Mouse (Mus musculus): Measurements from ENCODE around the gene Trappc3l. TPM values are rescaled to one million over a fixed set of nuclear protein-coding genes. Genes with fewer than 3 reads are reported as not detected.

Trappc3l gene
- polyA plus RNA-seq, 1 experiment from 2014 or later, result not detected

DNA sequence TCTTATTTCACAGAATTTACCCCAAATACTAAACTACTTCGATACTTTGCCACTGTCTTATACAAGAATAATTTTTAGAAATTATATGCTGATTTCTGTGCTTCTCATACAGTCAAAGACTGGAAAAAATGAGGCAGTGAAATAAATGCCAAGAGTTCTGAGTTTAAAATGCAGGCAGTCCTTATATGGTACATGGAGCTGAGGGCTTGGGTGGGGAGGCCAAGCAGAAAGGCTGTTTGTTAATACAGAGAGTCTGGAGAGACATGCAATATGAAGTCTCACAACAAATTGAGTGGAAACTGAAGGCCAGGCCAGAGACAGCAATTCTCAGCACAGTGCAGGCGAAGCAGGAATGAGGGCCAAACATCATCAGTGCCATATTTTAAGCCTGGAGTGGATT is 51.1 kb downstream of the Trappc3l start:
- Histone ChIP-seq H3K4me3 (replicated peaks; ENCODE audit: low read length) (no peak overlapping the region), H3K9ac (ENCODE audit: low read length) (no peak overlapping the region), H3K9me3 (replicated peaks; ENCODE audit: control insufficient read depth, low read length) (no peaks in the 10 kb centered on the region), H3K36me3 (ENCODE audit: control insufficient read depth, insufficient read depth, low read length) (no peaks in the 10 kb centered on the region), H3K4me2 (ENCODE audit: low read depth, low read length) (no peak overlapping the region), H3K4me1 (ENCODE audit: control insufficient read depth, insufficient read depth, low read length) (no peaks in the 10 kb centered on the region), H3K27me3 (ENCODE audit: control insufficient read depth, insufficient read depth, low read length) (no peaks in the 10 kb centered on the region), H3K27ac (ENCODE audit: low read length) (no peak overlapping the region)
- 69% methylated on average over 2 of the region's 2 CpGs for WGBS
- no peak for ATAC-seq (ENCODE audit: insufficient read depth, low FRiP score)

DNA sequence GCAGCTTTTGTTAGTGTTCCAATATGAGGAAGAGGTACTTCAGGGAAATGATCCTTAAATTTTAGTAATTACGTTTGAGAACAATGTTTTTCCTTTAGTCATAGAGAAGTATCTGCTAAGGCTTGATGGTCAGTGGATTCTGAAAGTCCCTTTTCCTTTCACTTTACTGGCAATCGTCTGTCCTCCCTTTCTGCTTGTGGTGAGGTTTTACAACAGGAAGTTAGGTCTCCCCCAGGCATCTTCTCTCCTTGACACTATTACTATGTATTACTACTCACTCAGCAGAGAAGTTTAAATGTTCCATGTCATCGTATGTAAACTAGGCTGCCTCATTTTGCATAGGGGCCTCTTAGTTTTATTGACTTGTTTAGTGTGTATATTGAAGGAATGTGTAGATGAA is 52.1 kb downstream of the Trappc3l start:
- Histone ChIP-seq H3K27ac (ENCODE audit: low read length) (no peak overlapping the region), H3K4me1 (ENCODE audit: control insufficient read depth, insufficient read depth, low read length) (no peaks in the 10 kb centered on the region), H3K36me3 (ENCODE audit: control insufficient read depth, insufficient read depth, low read length) (no peaks in the 10 kb centered on the region), H3K9me3 (replicated peaks; ENCODE audit: control insufficient read depth, low read length) (no peaks in the 10 kb centered on the region), H3K4me3 (replicated peaks; ENCODE audit: low read length) (no peak overlapping the region), H3K27me3 (ENCODE audit: control insufficient read depth, insufficient read depth, low read length) (no peaks in the 10 kb centered on the region), H3K9ac (ENCODE audit: low read length) (no peak overlapping the region), H3K4me2 (ENCODE audit: low read depth, low read length) (no peak overlapping the region)
- WGBS, result 58% methylated on average over 3 of the region's 3 CpGs
- no peak for ATAC-seq (ENCODE audit: insufficient read depth, low FRiP score)

DNA sequence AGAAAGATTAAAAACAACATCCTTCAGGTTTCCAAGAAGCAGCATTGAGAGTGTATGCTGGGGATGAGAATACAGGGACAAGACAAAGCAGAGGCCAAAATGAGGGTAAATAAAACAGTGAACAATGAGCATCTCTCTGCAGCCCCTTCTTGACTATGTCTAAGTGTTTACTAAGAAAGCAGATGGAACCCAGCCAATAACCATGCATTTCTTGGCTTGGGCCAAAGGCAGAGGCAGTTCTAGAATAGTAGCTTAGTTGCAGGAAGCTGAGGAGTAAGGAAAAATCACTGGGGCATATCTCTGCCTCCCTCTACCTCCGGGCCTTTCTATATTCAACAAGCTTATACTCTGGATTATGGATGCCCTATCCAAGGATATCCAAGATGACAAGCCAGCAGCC is 53.1 kb downstream of the Trappc3l start:
- no peaks in the 10 kb centered on the region for H3K4me1 ChIP-seq (ENCODE audit: control insufficient read depth, insufficient read depth, low read length)
- H3K9ac ChIP-seq (ENCODE audit: low read length), result no peak overlapping the region
- no peaks in the 10 kb centered on the region for H3K36me3 ChIP-seq (ENCODE audit: control insufficient read depth, insufficient read depth, low read length)
- no peaks in the 10 kb centered on the region for H3K9me3 ChIP-seq (replicated peaks; ENCODE audit: control insufficient read depth, low read length)
- WGBS, result 83% methylated on average over 1 of the region's 1 CpGs
- no peak overlapping the region for H3K4me2 ChIP-seq (ENCODE audit: low read depth, low read length)
- no peak overlapping the region for H3K4me3 ChIP-seq (replicated peaks; ENCODE audit: low read length)
- no peak overlapping the region for H3K27ac ChIP-seq (ENCODE audit: low read length)
- no peak for ATAC-seq (ENCODE audit: insufficient read depth, low FRiP score)
- no peaks in the 10 kb centered on the region for H3K27me3 ChIP-seq (ENCODE audit: control insufficient read depth, insufficient read depth, low read length)

DNA sequence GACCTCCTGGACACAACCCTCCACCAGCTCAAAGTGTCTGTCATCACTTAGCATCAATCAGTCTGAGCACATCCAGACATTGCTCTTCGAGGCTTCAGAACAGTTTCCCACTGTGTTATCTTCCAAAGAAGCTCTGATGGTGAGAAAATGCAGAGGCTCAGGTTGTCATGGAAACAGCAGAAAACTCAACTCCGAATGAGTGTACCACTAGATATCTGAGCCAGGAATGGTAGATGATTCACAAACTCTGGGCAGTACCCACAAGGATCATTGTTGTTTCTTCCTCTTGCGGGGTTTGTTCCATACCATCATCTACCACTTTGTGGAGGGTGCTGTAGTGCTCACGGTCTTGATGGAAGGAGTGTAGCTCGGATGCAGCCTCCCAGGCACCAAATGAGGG is 54.5 kb downstream of the Trappc3l start:
- no peak overlapping the region for H3K4me3 ChIP-seq (replicated peaks; ENCODE audit: low read length)
- no peak overlapping the region for H3K4me2 ChIP-seq (ENCODE audit: low read depth, low read length)
- H3K36me3 ChIP-seq (ENCODE audit: control insufficient read depth, insufficient read depth, low read length), result no peaks in the 10 kb centered on the region
- H3K9me3 ChIP-seq (replicated peaks; ENCODE audit: control insufficient read depth, low read length), result no peaks in the 10 kb centered on the region
- H3K4me1 ChIP-seq (ENCODE audit: control insufficient read depth, insufficient read depth, low read length), result no peaks in the 10 kb centered on the region
- no peaks in the 10 kb centered on the region for H3K27me3 ChIP-seq (ENCODE audit: control insufficient read depth, insufficient read depth, low read length)
- 63% methylated on average over 5 of the region's 5 CpGs for WGBS
- H3K27ac ChIP-seq (ENCODE audit: low read length), result no peak overlapping the region
- H3K9ac ChIP-seq (ENCODE audit: low read length), result no peak overlapping the region
- no peak for ATAC-seq (ENCODE audit: insufficient read depth, low FRiP score)

DNA sequence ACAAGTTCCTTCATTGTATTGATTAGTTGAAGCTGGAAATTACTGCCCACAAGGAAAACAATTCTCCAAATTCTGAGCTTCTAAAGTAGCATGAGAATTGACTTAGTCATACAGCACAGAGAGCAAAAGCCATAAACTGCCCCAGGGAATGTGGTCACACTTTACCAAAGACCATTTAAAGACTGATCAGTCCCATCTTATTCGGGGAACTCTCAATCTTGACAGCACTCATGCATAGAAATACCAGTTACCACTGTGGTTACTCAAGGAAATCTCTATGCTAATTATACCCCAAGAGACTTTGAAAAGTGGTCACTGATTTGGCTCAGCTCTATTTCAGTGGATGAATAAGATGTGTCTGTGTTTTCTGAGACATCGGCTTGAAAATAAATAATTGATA is 57.8 kb downstream of the Trappc3l start:
- H3K36me3 ChIP-seq (ENCODE audit: control insufficient read depth, insufficient read depth, low read length), result no peaks in the 10 kb centered on the region
- H3K4me1 ChIP-seq (ENCODE audit: control insufficient read depth, insufficient read depth, low read length), result no peaks in the 10 kb centered on the region
- H3K9ac ChIP-seq (ENCODE audit: low read length), result no peak overlapping the region
- 89% methylated on average over 2 of the region's 2 CpGs for WGBS
- no peak overlapping the region for H3K27ac ChIP-seq (ENCODE audit: low read length)
- peak overlapping the region; percentile 49; the same call in 1 of the 2 replicates for H3K4me2 ChIP-seq (ENCODE audit: low read depth, low read length)
- H3K9me3 ChIP-seq (replicated peaks; ENCODE audit: control insufficient read depth, low read length), result no peaks in the 10 kb centered on the region
- no peaks in the 10 kb centered on the region for H3K27me3 ChIP-seq (ENCODE audit: control insufficient read depth, insufficient read depth, low read length)
- H3K4me3 ChIP-seq (replicated peaks; ENCODE audit: low read length), result no peak overlapping the region
- no peak for ATAC-seq (ENCODE audit: insufficient read depth, low FRiP score)

DNA sequence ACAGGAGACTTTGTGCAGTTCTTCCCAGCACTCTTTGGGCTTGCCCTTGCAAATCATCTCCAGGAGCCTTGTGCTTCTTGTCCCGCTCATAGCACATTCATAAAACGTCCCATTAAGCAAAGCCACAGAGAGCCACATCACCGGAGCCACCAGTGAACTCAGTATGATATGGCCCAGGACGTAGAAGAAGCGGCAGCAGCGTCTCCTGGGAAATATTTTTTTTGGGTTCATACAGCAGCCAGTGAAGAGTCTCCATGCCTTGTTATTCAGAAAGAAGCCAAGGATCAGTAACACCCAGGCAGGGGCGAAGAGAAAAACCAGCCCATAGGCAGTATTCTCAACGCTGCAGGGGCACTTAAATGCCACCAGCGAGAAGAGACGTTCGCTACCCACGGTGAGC is 58.6 kb downstream of the Trappc3l start:
- Histone ChIP-seq H3K4me3 (replicated peaks; ENCODE audit: low read length) (peak overlapping the region; percentile 36), H3K36me3 (ENCODE audit: control insufficient read depth, insufficient read depth, low read length) (no peaks in the 10 kb centered on the region), H3K4me1 (ENCODE audit: control insufficient read depth, insufficient read depth, low read length) (no peaks in the 10 kb centered on the region), H3K27ac (ENCODE audit: low read length) (peak overlapping the region; percentile 27; the same call in 1 of the 2 replicates), H3K9ac (ENCODE audit: low read length) (peak overlapping the region; percentile 60), H3K9me3 (replicated peaks; ENCODE audit: control insufficient read depth, low read length) (no peaks in the 10 kb centered on the region), H3K4me2 (ENCODE audit: low read depth, low read length) (peak overlapping the region; percentile 49), H3K27me3 (ENCODE audit: control insufficient read depth, insufficient read depth, low read length) (no peaks in the 10 kb centered on the region)
- 45% methylated on average over 12 of the region's 12 CpGs for WGBS
- 0 out of 2 replicates have a peak, but pooled peaks have one; percentile 25 for ATAC-seq (ENCODE audit: insufficient read depth, low FRiP score)

DNA sequence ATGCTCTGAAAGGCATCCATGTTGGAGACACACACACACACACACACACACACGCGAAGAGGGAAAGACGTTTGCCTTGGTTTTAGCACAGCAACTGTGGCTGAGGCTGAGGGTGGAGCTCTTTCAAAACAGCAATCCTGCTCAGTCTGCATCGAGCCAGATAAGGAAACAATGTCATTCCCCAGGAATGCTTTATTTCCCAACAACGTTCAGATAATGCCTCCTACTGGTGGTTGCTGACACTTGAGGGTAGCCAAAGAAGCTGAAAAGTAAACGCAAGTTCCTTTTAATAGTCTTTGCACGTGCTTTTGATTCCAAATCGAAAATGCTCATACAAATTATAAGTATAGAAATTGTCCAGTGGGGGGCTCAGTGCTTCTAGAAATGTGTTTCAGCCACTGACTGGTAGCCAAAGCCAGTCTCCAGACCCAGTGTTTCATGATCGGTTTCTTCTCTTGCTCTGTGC is 59.1 kb downstream of the Trappc3l start, which contains the start of gene Calhm5:
Gene Calhm5 (minus strand): TSS at position 102 of the 466 bp plus-strand sequence.
- H3K36me3 ChIP-seq (ENCODE audit: control insufficient read depth, insufficient read depth, low read length), result no peaks in the 10 kb centered on the region
- no peaks in the 10 kb centered on the region for H3K4me1 ChIP-seq (ENCODE audit: control insufficient read depth, insufficient read depth, low read length)
- no peaks in the 10 kb centered on the region for H3K27me3 ChIP-seq (ENCODE audit: control insufficient read depth, insufficient read depth, low read length)
- H3K27ac ChIP-seq (ENCODE audit: low read length), result peak within 1 kb of the TSS; percentile 27; the same call in 1 of the 2 replicates
- H3K4me3 ChIP-seq (replicated peaks; ENCODE audit: low read length), result peak within 1 kb of the TSS; percentile 36
- peak; percentile 90 for ATAC-seq (ENCODE audit: insufficient read depth, low FRiP score)
- no peaks in the 10 kb centered on the region for H3K9me3 ChIP-seq (replicated peaks; ENCODE audit: control insufficient read depth, low read length)
- H3K9ac ChIP-seq (ENCODE audit: low read length), result peak within 1 kb of the TSS; percentile 60
- 12% methylated on average over 9 of the region's 9 CpGs for WGBS
- peak within 1 kb of the TSS; percentile 49 for H3K4me2 ChIP-seq (ENCODE audit: low read depth, low read length)

DNA sequence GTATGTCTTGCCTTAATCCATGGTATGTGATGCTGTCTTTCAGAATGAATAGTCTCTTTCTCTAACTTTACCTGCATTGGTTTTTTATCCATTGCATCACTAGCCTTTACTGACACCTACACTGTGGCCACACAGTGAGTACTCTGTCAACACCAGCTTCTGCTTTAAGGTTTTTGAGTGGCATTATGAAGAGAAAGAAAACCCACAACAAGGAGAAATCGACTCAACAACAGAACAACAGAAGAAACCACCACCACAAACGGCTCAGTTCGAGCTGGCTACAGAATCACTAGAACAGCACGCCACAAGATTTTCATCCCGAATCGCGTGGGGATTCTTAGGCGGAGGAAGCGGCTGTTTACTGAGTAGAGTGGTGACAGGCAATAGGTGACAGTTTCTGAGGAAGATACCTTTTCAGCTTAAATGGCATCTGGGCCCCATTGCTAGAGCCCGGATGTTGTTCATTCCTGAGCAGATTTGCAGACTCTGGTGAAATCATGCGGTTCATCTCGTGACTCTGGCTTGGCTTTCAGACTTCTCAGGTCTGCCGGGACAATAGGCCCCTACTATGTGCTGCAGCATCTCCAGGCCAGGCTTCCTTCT is 73.6 kb downstream of the Trappc3l start:
- no peak for ATAC-seq (ENCODE audit: insufficient read depth, low FRiP score)
- no peaks in the 10 kb centered on the region for H3K4me1 ChIP-seq (ENCODE audit: control insufficient read depth, insufficient read depth, low read length)
- 82% methylated on average over 13 of the region's 13 CpGs for WGBS
- no peak overlapping the region for H3K27ac ChIP-seq (ENCODE audit: low read length)
- H3K9ac ChIP-seq (ENCODE audit: low read length), result no peak overlapping the region
- H3K4me2 ChIP-seq (ENCODE audit: low read depth, low read length), result no peak overlapping the region
- no peak overlapping the region for H3K4me3 ChIP-seq (replicated peaks; ENCODE audit: low read length)
- no peaks in the 10 kb centered on the region for H3K36me3 ChIP-seq (ENCODE audit: control insufficient read depth, insufficient read depth, low read length)
- H3K9me3 ChIP-seq (replicated peaks; ENCODE audit: control insufficient read depth, low read length), result no peaks in the 10 kb centered on the region
- H3K27me3 ChIP-seq (ENCODE audit: control insufficient read depth, insufficient read depth, low read length), result no peaks in the 10 kb centered on the region

DNA sequence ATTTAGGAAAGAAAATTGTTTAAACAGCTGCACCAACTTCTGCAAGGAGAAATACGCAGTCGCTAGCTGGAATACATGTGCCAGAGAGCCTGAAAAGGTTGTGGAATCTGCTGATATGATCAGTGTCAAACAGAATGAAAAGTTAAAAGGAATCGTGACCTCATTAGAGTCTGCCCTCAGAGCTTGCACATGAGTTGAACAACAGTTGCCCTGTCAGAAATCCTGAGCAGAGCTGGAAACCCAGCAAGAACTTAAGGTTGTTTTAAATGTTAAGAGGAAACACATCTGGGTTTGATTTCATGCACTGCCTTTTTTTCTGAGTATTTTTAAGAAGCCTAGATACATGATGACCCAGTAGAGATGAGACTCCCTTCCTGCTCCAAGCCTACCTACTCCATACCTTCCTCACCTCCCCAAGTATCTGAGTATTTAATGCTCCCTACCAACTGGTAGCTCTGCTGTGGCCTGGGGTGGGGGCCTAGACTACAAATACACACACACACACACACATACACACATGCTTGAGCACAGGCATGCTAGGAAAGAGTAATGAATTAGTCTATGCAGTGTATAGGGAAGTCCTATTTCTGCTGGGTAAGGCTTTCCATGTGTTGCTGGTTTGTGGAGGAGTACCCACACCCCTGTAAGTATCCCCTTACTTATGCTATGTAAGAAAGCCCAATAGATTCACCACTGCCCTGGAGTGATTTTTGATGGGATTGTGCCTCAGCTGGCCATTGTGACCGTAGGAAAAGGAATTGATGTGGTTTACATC is 74.8 kb downstream of the Trappc3l start:
- 50% methylated on average over 4 of the region's 4 CpGs for WGBS
- H3K4me2 ChIP-seq (ENCODE audit: low read depth, low read length), result no peak overlapping the region
- no peaks in the 10 kb centered on the region for H3K27me3 ChIP-seq (ENCODE audit: control insufficient read depth, insufficient read depth, low read length)
- no peaks in the 10 kb centered on the region for H3K9me3 ChIP-seq (replicated peaks; ENCODE audit: control insufficient read depth, low read length)
- ATAC-seq (ENCODE audit: insufficient read depth, low FRiP score), result no peak
- no peaks in the 10 kb centered on the region for H3K4me1 ChIP-seq (ENCODE audit: control insufficient read depth, insufficient read depth, low read length)
- no peak overlapping the region for H3K27ac ChIP-seq (ENCODE audit: low read length)
- no peaks in the 10 kb centered on the region for H3K36me3 ChIP-seq (ENCODE audit: control insufficient read depth, insufficient read depth, low read length)
- H3K4me3 ChIP-seq (replicated peaks; ENCODE audit: low read length), result no peak overlapping the region
- H3K9ac ChIP-seq (ENCODE audit: low read length), result no peak overlapping the region

Measured in stomach, embryonic 16.5 days (tissue).